Mouse (Mus musculus) hindbrain, embryonic 11.5 days (tissue): ENCODE measurements at regions not wholly inside any gene's neighbourhood (a gene's known extent, or its start where the extent isn't known, plus 50 kb on each side); places are given as distances from the start of the nearest gene placed in this dataset.

ENCODE experiments used
- ATAC-seq: fragments of 200-750 bp; cut with Nextera tagmentation; 2 replicates; pipeline ENCODE4 v1.8.0; 2017; ENCODE audit warnings: mild to moderate bottlenecking, moderate TSS enrichment, moderate library complexity; ENCODE audit not compliant: low FRiP score
- DNase-seq: peaks from one replicate; pipeline ENCODE4 v3.0.0-alpha.2; 2015; ENCODE audit warnings: low spot score
- H3K27ac ChIP-seq: fragments of 300-500 bp; sonication (generic); 2 replicates; pipeline ENCODE4 v1.5.1; 2014; ENCODE audit warnings: mild to moderate bottlenecking, low read depth, low read length
- H3K27me3 ChIP-seq: fragments of 300-500 bp; sonication (generic); 2 replicates; pipeline ENCODE4 v1.6.1; 2014; ENCODE audit warnings: mild to moderate bottlenecking, low read length, moderate library complexity, mixed read lengths; ENCODE audit not compliant: control insufficient read depth, insufficient read depth
- H3K36me3 ChIP-seq: fragments of 300-500 bp; sonication (generic); 2 replicates; pipeline ENCODE4 v1.6.1; 2014; ENCODE audit warnings: mild to moderate bottlenecking, low read length, moderate library complexity, mixed read lengths; ENCODE audit not compliant: control insufficient read depth, insufficient read depth
- H3K4me1 ChIP-seq: fragments of 300-500 bp; sonication (generic); replicated peaks from 2 replicates; pipeline ENCODE4 v1.6.1; 2014; ENCODE audit warnings: low read length, mixed read lengths; ENCODE audit not compliant: control insufficient read depth, insufficient read depth
- H3K4me2 ChIP-seq: fragments of 300-500 bp; sonication (generic); replicated peaks from 2 replicates; pipeline ENCODE4 v1.6.1; 2014; ENCODE audit warnings: mild to moderate bottlenecking, low read depth, low read length
- H3K4me3 ChIP-seq: fragments of 300-500 bp; sonication (generic); 2 replicates; pipeline ENCODE4 v1.5.1; 2014; ENCODE audit warnings: low read depth, low read length
- H3K9ac ChIP-seq: fragments of 300-500 bp; sonication (generic); 2 replicates; pipeline ENCODE4 v1.6.1; 2014; ENCODE audit warnings: low read depth, low read length
- H3K9me3 ChIP-seq: fragments of 300-500 bp; sonication (generic); 2 replicates; pipeline ENCODE4 v1.6.1; 2016; ENCODE audit warnings: low read length; ENCODE audit not compliant: control insufficient read depth
- WGBS: fragments of 180-500 bp; shearing (Covaris S2); extraction: QIAGEN DNeasy Blood & Tissue Kit; methylation state at CpG from one replicate; pipeline ENCODE4 v1.1.7; 2014; 5-methylcytosine and 5-hydroxymethylcytosine counted together

DNA sequence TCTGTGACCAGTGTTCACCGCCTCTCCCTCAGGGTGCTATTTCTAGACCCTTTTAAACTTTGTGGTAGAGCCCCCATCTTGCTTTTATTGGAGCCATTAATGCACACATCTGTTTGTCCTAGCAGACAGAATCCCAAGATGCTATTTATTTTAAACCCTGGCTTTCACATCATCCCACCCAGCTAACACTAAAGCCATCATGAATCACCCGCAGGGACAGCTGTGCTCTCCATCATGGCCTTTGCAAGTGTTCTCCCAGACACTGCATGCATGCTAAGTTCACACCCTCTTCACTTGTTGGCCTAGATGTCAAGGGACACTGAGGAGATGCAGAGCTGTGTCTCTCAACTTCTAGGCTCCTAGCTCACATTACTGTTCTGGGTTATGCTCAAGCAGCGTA is 220.9 kb upstream of the Igfbp3 start:
- DNase-seq (no peak), ATAC-seq (no peak)
- Histone ChIP-seq H3K27me3 (no peaks in the 10 kb centered on the region), H3K27ac (no peak overlapping the region), H3K4me2 (no peak overlapping the region), H3K9ac (no peak overlapping the region), H3K9me3 (no peaks in the 10 kb centered on the region), H3K4me3 (no peak overlapping the region), H3K36me3 (no peaks in the 10 kb centered on the region), H3K4me1 (no peaks in the 10 kb centered on the region)
- 93% methylated on average over 3 of the region's 3 CpGs for WGBS

DNA sequence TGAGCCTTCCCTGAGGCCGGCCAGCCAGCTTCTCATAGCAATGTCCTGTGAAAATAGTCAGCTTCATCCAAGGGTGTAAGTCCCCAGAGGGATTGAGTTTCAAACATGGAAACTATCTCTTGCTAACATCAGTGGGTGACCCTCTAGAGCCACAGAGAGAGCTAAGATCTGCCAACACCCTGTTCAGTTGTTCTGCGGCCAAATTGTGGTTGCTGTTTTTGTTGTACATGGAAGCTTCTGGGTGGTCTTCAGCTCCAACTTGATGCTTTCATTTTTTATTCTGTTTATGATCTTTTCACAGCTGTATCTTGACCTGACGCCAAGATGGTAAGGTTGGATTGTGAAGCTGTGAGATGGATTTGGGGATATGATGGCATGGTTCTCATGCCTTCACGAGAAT is 214.0 kb upstream of the Igfbp3 start:
- ATAC-seq, result no peak
- no peak for DNase-seq
- no peaks in the 10 kb centered on the region for H3K9me3 ChIP-seq
- no peak overlapping the region for H3K4me3 ChIP-seq
- H3K4me1 ChIP-seq, result 0 out of 2 replicates have a peak, but pooled peaks cover 2% of the 10 kb centered on the region
- 90% methylated on average over 4 of the region's 4 CpGs for WGBS
- H3K27ac ChIP-seq, result no peak overlapping the region
- no peaks in the 10 kb centered on the region for H3K36me3 ChIP-seq
- no peaks in the 10 kb centered on the region for H3K27me3 ChIP-seq
- H3K9ac ChIP-seq, result no peak overlapping the region
- no peak overlapping the region for H3K4me2 ChIP-seq

DNA sequence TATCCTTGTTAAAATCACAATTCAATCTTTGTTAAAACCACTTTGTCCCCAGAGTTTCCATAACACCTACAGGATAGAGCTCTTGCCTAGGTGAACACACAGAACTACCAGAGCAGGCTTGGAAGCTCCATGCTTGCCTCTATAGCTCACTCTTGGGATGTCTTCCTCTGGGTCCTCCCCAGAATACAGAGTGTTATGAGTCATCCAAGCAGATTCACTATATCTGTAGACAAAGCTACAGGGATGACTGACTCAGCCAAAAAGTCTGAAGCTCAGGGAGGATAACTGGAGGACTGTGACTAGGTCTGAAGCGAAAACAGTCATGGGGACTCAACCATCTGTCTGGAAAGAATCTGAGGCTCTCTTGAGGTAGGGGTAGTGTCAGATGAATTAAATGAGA is 211.5 kb upstream of the Igfbp3 start:
- H3K9ac ChIP-seq, result no peak overlapping the region
- H3K4me3 ChIP-seq, result no peak overlapping the region
- H3K4me2 ChIP-seq, result no peak overlapping the region
- no peaks in the 10 kb centered on the region for H3K36me3 ChIP-seq
- H3K27me3 ChIP-seq, result no peaks in the 10 kb centered on the region
- no peaks in the 10 kb centered on the region for H3K9me3 ChIP-seq
- no peak overlapping the region for H3K27ac ChIP-seq
- ATAC-seq, result no peak
- DNase-seq, result no peak
- 85% methylated on average over 1 of the region's 1 CpGs for WGBS
- H3K4me1 ChIP-seq, result 0 out of 2 replicates have a peak, but pooled peaks cover 2% of the 10 kb centered on the region

DNA sequence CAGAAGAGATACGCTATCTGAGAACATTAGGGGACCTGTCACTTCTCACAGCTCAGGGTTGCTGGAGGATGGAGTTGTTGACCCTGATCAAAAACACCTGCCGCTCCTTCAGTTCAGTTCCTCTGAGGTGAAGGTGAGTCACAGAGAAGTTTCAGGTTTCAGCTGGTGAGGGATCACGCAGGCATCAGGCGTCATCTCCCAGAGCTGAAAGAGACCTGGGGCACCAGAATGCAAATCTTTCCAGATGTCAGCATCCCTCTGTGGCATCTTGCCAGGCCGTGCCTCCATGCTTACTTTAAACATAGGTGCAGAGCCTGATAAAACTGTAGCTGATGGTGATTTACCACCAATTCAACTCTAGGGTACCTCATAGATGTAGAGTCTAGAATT is 210.4 kb upstream of the Igfbp3 start:
- DNase-seq (no peak), ATAC-seq (no peak)
- Histone ChIP-seq H3K4me2 (no peak overlapping the region), H3K27ac (no peak overlapping the region), H3K9me3 (no peaks in the 10 kb centered on the region), H3K4me1 (0 out of 2 replicates have a peak, but pooled peaks cover 2% of the 10 kb centered on the region), H3K27me3 (no peaks in the 10 kb centered on the region), H3K36me3 (no peaks in the 10 kb centered on the region), H3K4me3 (no peak overlapping the region), H3K9ac (no peak overlapping the region)
- WGBS, result 56% methylated on average over 5 of the region's 5 CpGs

DNA sequence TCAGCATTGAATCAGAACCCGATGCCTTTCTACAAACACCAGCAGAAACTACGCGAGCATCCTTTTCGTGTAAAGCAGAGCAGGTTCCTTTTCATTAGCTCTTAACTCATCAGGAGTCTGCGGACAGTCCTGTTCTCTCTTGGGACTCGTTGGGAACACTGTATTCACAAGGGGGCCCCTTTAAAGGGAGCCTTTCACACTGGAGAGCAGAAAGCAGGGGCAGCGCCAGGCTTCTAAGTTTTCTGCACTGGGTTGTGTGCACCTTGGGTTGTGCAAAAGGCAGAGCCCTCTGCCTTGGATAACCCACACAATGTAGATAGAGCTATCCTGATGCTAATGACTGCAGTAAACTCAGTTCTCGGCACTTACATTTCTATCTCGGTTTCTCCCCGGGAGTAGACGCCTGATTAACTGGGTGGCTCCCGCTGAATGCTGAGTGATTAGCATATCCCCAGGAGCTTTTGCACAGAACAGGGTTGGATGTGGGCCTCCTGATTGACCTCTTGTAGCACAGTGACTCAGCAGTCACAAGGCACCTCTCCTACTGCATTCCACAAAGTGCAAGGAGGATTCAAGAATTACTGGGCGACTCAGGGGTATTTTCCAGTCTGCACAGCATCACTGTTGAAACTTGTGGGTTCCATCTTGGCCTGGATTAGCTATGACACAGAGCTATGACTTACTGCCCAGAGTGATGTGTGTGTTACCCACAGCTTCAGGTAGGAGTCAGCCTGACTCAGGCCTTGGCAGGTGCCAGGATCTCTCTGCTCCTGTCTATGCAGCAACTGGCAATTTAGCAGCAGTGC is 209.8 kb upstream of the Igfbp3 start:
- H3K27ac ChIP-seq, result no peak overlapping the region
- no peaks in the 10 kb centered on the region for H3K27me3 ChIP-seq
- no peaks in the 10 kb centered on the region for H3K9me3 ChIP-seq
- ATAC-seq, result peak; percentile 79
- WGBS, result 6% methylated on average over 13 of the region's 13 CpGs
- peak; percentile 15 for DNase-seq
- H3K9ac ChIP-seq, result no peak overlapping the region
- H3K4me2 ChIP-seq, result no peak overlapping the region
- H3K4me3 ChIP-seq, result no peak overlapping the region
- H3K4me1 ChIP-seq, result 0 out of 2 replicates have a peak, but pooled peaks cover 2% of the 10 kb centered on the region
- no peaks in the 10 kb centered on the region for H3K36me3 ChIP-seq

DNA sequence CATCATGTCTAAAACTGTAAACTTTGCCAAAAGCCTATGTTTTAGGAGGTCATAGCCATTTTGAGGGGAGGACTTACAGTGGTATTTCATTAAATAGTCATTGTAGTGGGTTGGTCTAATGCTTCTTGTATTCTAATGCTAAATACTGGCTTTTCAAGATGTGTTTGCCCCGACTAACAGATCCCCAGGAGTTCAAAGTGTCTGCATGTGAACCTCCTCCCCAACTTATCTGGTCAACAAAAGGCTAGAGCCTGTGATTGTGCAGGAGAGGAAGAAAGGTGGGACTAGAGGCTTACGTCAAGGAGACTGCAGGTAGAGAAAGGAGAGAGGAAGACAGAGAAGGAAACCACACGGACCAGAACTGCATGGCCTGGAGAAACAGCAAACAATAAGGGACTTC is 198.9 kb upstream of the Igfbp3 start:
- Histone ChIP-seq H3K9ac (no peak overlapping the region), H3K9me3 (no peaks in the 10 kb centered on the region), H3K4me3 (no peak overlapping the region), H3K4me1 (no peaks in the 10 kb centered on the region), H3K36me3 (no peaks in the 10 kb centered on the region), H3K27ac (no peak overlapping the region), H3K4me2 (no peak overlapping the region), H3K27me3 (no peaks in the 10 kb centered on the region)
- DNase-seq (no peak), ATAC-seq (no peak)
- WGBS, result 70% methylated on average over 3 of the region's 3 CpGs

DNA sequence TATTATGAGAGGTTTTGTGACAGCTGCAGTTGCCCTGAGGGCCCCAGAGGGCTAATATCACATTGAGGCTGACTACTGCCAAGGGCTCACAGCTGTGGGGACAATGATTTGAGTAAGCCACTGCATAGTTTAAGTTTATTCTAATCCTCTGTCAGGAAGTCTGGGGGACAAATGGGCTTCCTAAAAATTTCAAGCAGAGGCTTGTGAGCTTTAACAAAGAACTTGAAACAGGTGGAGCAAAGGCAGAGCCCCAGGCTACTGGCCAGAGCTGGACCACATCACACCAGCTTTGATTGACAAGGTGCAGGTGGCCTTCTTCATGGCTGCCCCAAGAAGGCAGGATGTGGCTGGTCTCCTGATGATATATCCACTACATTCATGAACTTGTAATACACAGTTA is 195.3 kb upstream of the Igfbp3 start:
- Histone ChIP-seq H3K4me3 (no peak overlapping the region), H3K36me3 (no peaks in the 10 kb centered on the region), H3K4me1 (no peaks in the 10 kb centered on the region), H3K4me2 (no peak overlapping the region), H3K27me3 (no peaks in the 10 kb centered on the region), H3K9me3 (no peaks in the 10 kb centered on the region), H3K27ac (no peak overlapping the region), H3K9ac (no peak overlapping the region)
- ATAC-seq, result no peak
- DNase-seq, result no peak

DNA sequence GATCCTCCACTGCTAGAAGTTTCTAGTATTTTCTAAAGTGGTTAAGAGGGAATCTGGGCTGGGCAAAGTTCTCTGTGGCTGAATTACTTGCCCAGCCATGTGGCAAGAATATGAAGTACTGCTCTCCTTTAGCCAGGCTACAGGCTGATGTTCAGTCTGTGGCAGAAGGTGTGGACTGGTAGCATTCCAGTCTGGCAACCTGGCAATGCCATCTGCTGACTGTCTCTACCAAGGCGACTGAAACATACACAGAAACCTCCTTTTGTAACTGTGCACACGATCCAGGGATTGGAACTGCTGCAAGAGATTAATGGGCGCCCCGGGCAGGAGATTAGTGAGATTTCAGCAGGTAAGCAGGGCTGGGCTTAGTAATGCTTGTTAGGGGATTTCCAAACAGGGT is 190.9 kb upstream of the Igfbp3 start:
- no peaks in the 10 kb centered on the region for H3K9me3 ChIP-seq
- no peaks in the 10 kb centered on the region for H3K36me3 ChIP-seq
- ATAC-seq (no peak), DNase-seq (no peak)
- no peak overlapping the region for H3K4me2 ChIP-seq
- H3K9ac ChIP-seq, result no peak overlapping the region
- no peaks in the 10 kb centered on the region for H3K27me3 ChIP-seq
- 82% methylated on average over 4 of the region's 4 CpGs for WGBS
- H3K4me3 ChIP-seq, result no peak overlapping the region
- H3K27ac ChIP-seq, result no peak overlapping the region
- H3K4me1 ChIP-seq, result no peaks in the 10 kb centered on the region

DNA sequence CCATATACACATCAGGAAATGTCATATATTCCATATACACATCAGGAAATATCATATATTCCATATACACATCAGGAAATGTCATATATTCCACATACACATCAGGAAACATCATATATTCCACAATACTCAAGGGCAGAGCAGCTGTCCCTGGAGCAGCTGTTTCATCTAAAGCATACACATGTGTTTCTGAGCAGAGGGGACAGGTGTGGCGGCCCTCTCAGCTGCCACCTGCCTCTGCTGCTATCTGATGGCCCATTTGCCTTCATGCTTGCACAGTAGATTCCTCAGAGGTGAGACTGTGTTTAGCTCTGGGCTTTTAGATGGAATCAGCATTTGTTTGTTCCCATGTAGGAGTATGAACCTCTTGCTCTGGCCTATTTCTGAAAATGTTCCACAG is 158.1 kb upstream of the Igfbp3 start:
- 75% methylated on average over 1 of the region's 1 CpGs for WGBS

More for the DNA sequence above, 158.1 kb upstream of the Igfbp3 start:
- ATAC-seq (no peak), DNase-seq (no peak)
- H3K4me3 ChIP-seq, result no peak overlapping the region
- H3K4me1 ChIP-seq, result no peaks in the 10 kb centered on the region
- H3K27ac ChIP-seq, result no peak overlapping the region
- no peaks in the 10 kb centered on the region for H3K36me3 ChIP-seq
- H3K27me3 ChIP-seq, result no peaks in the 10 kb centered on the region
- no peak overlapping the region for H3K9ac ChIP-seq
- H3K9me3 ChIP-seq, result no peaks in the 10 kb centered on the region
- H3K4me2 ChIP-seq, result no peak overlapping the region
